Mouse (Mus musculus) kidney, adult 18-20 months (tissue): ENCODE data around the gene Hrnr.
A peak's percentile ranks its signal among the peaks of the same experiment; 100 is the strongest.

ENCODE experiments used
- DNase-seq: peaks from one replicate; pipeline ENCODE4 v3.0.0; 2021

Hrnr gene

DNA sequence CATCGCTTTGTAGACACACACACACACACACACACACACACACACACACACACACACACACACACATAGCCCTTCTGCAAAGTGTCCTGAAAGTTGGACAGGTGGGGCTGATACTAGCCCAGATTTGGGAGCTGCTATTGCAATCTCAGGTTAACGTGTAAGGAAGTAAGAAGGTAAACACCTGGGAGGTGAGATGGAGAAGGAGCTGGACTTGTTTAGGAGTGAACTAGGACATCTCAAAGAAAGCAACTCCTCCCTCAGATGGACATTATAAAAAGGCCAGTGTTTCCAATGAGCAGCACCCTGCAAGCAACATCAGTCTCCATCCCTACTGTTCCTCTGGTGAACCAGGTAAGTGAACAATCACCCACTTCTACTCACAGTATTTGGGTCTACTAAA, at the start of gene Hrnr:
TSS of gene Hrnr (plus strand) at position 301 of the 400 bp plus-strand sequence.
- DNase-seq, result no peak

DNA sequence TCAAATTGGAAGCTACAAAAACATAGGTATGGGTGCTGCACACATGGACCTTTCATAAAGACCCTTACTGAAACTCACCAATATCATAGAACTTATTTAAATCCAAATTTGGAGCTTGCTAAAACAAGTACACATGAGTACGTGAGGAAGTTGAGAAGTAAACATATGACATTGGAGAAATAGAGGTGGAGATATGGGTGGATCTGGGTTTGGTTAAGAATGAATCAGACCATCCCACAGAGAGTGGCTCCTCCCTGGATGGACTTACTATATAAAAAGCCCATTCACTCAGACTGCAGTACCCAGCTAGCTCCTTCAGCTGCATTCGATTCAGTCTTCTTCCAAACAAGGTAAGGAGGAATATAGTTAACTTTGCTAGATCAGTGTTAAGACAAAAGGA, 46.3 kb upstream of the Hrnr start, which contains the start of gene Flg:
TSS of gene Flg (plus strand) at position 301 of the 400 bp plus-strand sequence.
- DNase-seq, result no peak

DNA sequence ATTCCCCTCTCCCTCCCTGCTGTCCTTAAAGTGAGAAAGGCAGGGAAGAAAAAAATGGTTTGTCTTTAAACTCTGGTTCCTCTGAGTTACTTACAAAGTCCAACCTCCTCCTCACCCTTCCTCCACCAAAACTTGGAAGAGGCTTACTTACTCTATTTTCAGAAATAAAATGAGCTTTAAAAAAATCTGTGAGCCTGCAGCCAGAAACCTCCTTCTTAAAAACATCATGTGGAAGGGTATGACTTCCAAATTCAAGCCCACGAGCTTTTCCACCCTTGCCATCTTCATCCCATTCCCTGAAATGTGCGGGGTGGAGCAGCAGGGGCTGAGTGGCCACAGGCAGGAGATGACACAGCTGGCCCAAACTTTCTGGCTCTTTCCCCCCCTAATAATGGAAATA, 22.0 kb upstream of the Hrnr start:
- no peak for DNase-seq

DNA sequence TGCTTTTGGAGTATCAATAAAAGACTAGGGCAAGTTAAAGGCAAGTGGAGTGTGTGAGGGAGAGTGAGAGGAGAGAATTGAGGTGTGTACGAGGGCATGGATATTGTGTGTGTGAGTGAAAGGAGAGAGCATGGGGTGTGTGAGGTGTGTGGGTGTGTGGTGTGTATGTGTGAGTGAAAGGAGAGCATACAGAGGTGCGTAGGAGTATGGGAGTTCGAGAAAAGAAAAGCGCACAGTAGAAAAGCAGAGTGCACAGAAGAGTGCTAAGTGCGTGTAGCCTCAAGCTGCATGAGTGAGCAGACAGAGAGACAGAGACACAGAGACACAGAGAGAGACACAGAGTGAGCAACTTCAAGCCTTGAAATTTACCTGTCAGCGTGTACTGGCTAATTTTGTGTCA, 19.7 kb upstream of the Hrnr start:
- DNase-seq, result no peak

DNA sequence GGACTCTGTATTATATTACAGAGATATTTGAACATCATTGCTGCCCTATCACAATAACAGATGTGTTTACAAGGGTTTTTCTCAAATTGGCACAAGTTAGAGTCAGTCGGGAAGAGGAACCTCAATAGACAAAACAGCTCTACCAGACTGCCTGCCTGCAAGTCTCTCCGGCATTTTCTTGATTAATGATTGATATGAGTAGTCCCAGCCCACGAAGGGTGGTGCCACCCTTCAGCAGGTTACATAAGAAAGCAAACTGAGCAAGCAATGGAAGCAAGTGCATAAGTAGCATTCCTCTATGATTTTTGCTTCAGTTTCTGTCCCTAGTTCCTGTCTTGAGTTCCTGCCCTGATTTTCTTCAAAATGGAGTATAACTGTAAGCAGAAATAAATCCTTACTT, 17.7 kb upstream of the Hrnr start:
- DNase-seq, result peak; percentile 19

- no peak for DNase-seq
Observed at GRCm38 (mm10) chr3:93306142-93306541, 13.4 kb upstream of the Hrnr start.

DNA sequence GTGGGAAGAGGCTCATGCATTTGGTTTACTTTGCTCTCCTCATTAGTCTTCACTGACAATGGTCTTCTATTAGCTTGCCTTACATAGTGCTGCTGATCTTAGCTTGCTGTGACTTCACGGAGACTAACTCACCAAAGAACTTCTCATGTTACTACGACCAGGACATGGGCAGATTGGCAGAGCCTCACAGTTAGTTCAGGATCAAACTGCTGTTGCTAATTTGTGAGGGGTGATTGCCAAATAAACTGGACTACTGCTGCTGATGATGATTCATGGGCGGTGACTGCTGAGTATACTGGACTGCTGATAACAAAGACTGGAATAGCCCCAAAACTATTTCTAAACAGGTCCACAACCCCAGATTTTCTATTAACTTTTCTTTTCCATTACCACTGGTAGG, 8.2 kb upstream of the Hrnr start:
- no peak for DNase-seq

DNA sequence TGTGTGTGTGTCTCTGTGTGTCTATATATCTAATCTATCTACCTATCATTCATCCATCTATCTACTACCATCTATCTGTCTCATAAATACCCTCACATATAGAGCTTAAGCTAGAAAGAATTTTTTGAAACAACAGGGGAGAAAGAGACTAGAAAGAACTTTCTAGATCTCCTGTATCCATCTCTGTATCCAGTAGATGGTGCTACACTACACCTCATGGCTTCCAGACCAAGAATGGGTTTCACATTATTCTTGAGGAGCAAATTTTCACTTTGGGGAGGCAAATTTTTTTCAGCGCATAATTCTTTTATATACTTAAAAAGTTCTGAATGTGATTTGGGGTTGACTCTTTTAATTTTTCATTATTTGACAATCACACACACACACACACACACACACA, 5.2 kb upstream of the Hrnr start:
- no peak for DNase-seq

DNA sequence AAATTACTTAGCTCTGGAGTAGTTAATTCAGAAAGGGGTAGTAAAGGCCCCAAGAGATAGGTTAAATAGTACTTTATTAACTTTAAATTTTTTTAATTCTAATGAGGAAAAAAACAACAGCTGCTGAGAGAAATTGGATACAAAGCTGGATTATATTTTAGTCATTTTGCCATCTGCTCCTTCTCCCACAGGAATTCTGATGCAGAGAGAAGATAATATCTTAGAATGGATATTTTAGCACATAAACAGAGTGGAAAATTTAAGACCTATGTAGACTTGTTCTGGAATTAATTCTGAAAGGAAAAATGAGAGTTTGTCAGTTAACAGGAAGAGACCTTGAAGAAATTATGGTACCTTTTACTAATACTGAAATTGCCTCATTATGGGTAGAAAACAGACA, 18.2 kb downstream of the Hrnr start:
- no peak for DNase-seq

DNA sequence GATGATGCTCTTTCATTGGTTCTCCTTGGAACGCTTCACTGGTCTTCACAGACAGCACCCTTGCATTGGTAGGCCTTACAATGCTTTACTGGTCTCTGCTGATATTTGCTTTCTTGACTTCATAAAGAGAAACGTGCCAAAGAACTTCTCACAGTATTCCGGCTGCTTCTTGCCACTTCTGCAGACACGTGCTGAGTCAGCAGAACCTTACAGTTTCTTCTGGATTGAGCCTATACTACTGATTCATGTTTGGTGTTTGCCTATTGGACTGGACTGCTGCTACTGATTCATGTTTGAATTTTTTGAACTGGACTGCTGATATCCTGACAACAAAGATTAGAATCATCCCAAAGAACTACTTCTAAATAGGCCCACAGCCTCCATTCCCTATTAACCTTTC, 20.5 kb downstream of the Hrnr start:
- no peak for DNase-seq

- DNase-seq, result no peak
Observed at GRCm38 (mm10) chr3:93346896-93347295, 27.3 kb downstream of the Hrnr start.

GRCm38 (mm10) chr3:93360045-93360444, 40.5 kb downstream of the Hrnr start:
- peak; percentile 50 for DNase-seq

DNA sequence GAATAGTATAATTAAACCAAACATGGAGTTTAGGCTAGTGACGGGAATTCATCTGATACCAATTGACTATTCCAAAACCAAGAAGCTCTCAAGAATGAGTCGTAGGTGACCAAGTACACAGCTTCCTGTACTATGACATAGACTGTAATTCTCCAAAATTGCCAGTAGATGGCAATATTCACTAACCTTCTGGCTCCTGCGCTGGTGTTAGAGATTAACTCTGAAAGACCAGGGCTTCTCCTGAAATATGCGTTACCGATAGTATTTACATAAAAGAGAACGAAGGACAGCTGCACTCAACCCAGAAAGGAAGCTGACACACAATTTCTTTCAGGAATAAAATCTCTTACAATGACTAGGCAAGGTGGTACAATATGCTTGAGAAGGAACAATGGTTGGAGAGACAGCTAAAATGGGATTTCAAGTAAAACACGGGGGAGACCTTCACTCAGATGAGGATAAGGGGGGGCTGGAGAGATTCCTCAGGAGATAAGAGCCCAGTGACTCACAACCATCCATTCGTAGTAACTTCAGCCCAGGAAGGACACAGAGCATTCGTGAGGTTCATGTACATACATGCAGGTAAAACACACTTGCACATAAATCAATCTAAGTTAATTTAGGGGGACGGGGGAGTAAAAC, 42.5 kb downstream of the Hrnr start:
- no peak for DNase-seq

GRCm38 (mm10) chr3:93366966-93367575, 47.5 kb downstream of the Hrnr start:
- DNase-seq, result peak; percentile 51

DNA sequence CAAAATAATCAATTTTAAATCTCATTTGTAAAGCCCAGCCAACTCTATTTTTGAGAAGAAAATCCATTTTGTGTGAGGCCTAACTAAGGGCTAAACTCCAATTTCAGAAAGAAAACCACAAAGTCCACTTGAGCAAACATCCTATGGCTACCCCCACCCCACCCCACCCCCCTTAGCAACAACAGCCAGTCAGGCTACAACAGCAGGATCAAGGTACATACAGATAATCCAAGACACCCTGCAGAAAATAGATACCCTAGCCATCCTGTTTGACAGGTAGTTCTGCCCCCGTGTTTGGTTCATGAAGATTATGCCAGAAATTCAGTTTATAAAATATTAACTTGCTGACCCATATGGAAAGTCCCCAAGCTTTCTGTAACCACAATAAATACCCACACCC, 48.6 kb downstream of the Hrnr start:
- no peak for DNase-seq

GRCm38 (mm10) chr3:93373416-93373815, 53.9 kb downstream of the Hrnr start:
- no peak for DNase-seq

DNA sequence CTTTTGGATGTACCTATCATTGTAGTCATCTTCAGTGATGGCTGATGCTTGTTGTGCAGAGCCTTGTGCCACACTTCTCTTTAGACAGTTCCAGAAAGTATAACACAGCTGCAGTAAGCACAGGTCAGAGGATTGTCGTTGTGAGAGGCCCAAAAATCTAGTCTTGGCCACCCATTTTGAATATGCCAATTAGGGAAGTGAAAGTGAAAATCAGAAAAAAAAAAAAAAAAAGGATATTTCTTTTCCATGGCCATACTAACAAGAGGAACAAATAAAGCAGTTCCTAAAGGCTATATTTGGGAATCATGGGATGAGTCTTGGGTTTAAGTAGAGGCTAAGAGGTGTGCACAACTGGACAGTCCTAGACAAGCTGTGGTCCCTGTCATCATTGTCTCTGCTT, 55.6 kb downstream of the Hrnr start:
- DNase-seq, result no peak

DNA sequence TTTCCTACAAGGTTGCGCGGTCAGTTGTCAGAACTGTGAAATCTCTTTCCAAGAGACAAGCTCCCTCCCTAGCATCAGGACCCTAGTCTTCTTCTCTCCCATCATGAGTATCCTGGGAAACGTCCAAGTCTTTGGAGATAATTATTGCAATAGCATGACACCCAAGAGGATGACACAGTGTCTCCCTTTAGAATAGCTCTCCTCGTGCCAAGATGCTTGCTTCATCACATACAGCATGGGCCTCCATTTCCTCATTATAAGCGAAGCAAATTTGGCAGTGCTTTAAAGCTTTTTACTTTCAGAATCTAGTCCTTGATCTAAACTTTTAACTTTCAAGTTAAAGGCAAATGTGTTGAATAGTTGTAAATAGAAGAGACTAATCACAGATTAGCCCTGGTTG, 56.1 kb downstream of the Hrnr start:
- no peak for DNase-seq

GRCm38 (mm10) chr3:93378146-93378545, 58.6 kb downstream of the Hrnr start:
- no peak for DNase-seq
